Mouse (Mus musculus): Measurements from ENCODE around the gene Gnat1. TPM values are rescaled to one million over a fixed set of nuclear protein-coding genes. Genes with fewer than 3 reads are reported as not detected.

The Gnat1 gene
- not detected for polyA plus RNA-seq (2015; fragmentation: Illumina TruSeq; extraction: RNeasy Lipid Tissue Mini Kit (QIAGEN cat#74804); ENCODE audit: low read depth, low replicate concordance)

GRCm38 (mm10) chr9:107679501-107679900, at the start of gene Gnat1:
Gene Gnat1 (minus strand): TSS chr9:107679712.

GRCm38 (mm10) chr9:107709697-107710483, 30.4 kb upstream of the Gnat1 start, which contains the start of gene Sema3f:
Gene Sema3f (minus strand): TSS chr9:107710475.

GRCm38 (mm10) chr9:107669480-107669945, 10.0 kb downstream of the Gnat1 start, which contains the start of gene Slc38a3:
Gene Slc38a3 (minus strand): TSS chr9:107669530.

GRCm38 (mm10) chr9:107635279-107636028, 44.1 kb downstream of the Gnat1 start, which contains the start of gene Gnai2:
Gene Gnai2 (minus strand): TSS chr9:107635367.

Other genes with a start within 250 kb of the Gnat1 start
- gene Tmem115, start 145.8 kb downstream of the Gnat1 start, polyA plus RNA-seq (2015; fragmentation: Illumina TruSeq; extraction: RNeasy Lipid Tissue Mini Kit (QIAGEN cat#74804); ENCODE audit: low read depth, low replicate concordance) = 28.6 TPM
- 25.1 TPM for gene Cyb561d2, start 137.5 kb downstream of the Gnat1 start, polyA plus RNA-seq (2015; fragmentation: Illumina TruSeq; extraction: RNeasy Lipid Tissue Mini Kit (QIAGEN cat#74804); ENCODE audit: low read depth, low replicate concordance)
- gene Nprl2, start 137.5 kb downstream of the Gnat1 start, polyA plus RNA-seq (2015; fragmentation: Illumina TruSeq; extraction: RNeasy Lipid Tissue Mini Kit (QIAGEN cat#74804); ENCODE audit: low read depth, low replicate concordance) = 63.2 TPM
- 5.0 TPM for gene Zmynd10, start 132.4 kb downstream of the Gnat1 start, polyA plus RNA-seq (2015; fragmentation: Illumina TruSeq; extraction: RNeasy Lipid Tissue Mini Kit (QIAGEN cat#74804); ENCODE audit: low read depth, low replicate concordance)
- 17.8 TPM for gene Rassf1, start 128.2 kb downstream of the Gnat1 start, polyA plus RNA-seq (2015; fragmentation: Illumina TruSeq; extraction: RNeasy Lipid Tissue Mini Kit (QIAGEN cat#74804); ENCODE audit: low read depth, low replicate concordance)
- 143 TPM for gene Tusc2, start 116.5 kb downstream of the Gnat1 start, polyA plus RNA-seq (2015; fragmentation: Illumina TruSeq; extraction: RNeasy Lipid Tissue Mini Kit (QIAGEN cat#74804); ENCODE audit: low read depth, low replicate concordance)
- gene Hyal2, start 111.8 kb downstream of the Gnat1 start, polyA plus RNA-seq (2015; fragmentation: Illumina TruSeq; extraction: RNeasy Lipid Tissue Mini Kit (QIAGEN cat#74804); ENCODE audit: low read depth, low replicate concordance) = 12.1 TPM
- gene Hyal1, start 102.8 kb downstream of the Gnat1 start, polyA plus RNA-seq (2015; fragmentation: Illumina TruSeq; extraction: RNeasy Lipid Tissue Mini Kit (QIAGEN cat#74804); ENCODE audit: low read depth, low replicate concordance) = 4.5 TPM
- gene Naa80, start 100.8 kb downstream of the Gnat1 start, polyA plus RNA-seq (2015; fragmentation: Illumina TruSeq; extraction: RNeasy Lipid Tissue Mini Kit (QIAGEN cat#74804); ENCODE audit: low read depth, low replicate concordance) = 13.9 TPM
- gene Hyal3, start 98.9 kb downstream of the Gnat1 start, polyA plus RNA-seq (2015; fragmentation: Illumina TruSeq; extraction: RNeasy Lipid Tissue Mini Kit (QIAGEN cat#74804); ENCODE audit: low read depth, low replicate concordance) = 0.57 TPM
- 12.0 TPM for gene Ifrd2, start 92.1 kb downstream of the Gnat1 start, polyA plus RNA-seq (2015; fragmentation: Illumina TruSeq; extraction: RNeasy Lipid Tissue Mini Kit (QIAGEN cat#74804); ENCODE audit: low read depth, low replicate concordance)
- gene Sema3b, start 70.5 kb downstream of the Gnat1 start, polyA plus RNA-seq (2015; fragmentation: Illumina TruSeq; extraction: RNeasy Lipid Tissue Mini Kit (QIAGEN cat#74804); ENCODE audit: low read depth, low replicate concordance) = 2.2 TPM
- 173 TPM for gene Gnai2, start 44.3 kb downstream of the Gnat1 start, polyA plus RNA-seq (2015; fragmentation: Illumina TruSeq; extraction: RNeasy Lipid Tissue Mini Kit (QIAGEN cat#74804); ENCODE audit: low read depth, low replicate concordance)
- 76.0 TPM for gene Slc38a3, start 10.2 kb downstream of the Gnat1 start, polyA plus RNA-seq (2015; fragmentation: Illumina TruSeq; extraction: RNeasy Lipid Tissue Mini Kit (QIAGEN cat#74804); ENCODE audit: low read depth, low replicate concordance)
- 13.8 TPM for gene Sema3f, start 30.8 kb upstream of the Gnat1 start, polyA plus RNA-seq (2015; fragmentation: Illumina TruSeq; extraction: RNeasy Lipid Tissue Mini Kit (QIAGEN cat#74804); ENCODE audit: low read depth, low replicate concordance)
- 105 TPM for gene Rbm5, start 91.3 kb upstream of the Gnat1 start, polyA plus RNA-seq (2015; fragmentation: Illumina TruSeq; extraction: RNeasy Lipid Tissue Mini Kit (QIAGEN cat#74804); ENCODE audit: low read depth, low replicate concordance)
- 40.5 TPM for gene Rbm6, start 193.5 kb upstream of the Gnat1 start, polyA plus RNA-seq (2015; fragmentation: Illumina TruSeq; extraction: RNeasy Lipid Tissue Mini Kit (QIAGEN cat#74804); ENCODE audit: low read depth, low replicate concordance)
- gene Mon1a, start 208.4 kb upstream of the Gnat1 start, polyA plus RNA-seq (2015; fragmentation: Illumina TruSeq; extraction: RNeasy Lipid Tissue Mini Kit (QIAGEN cat#74804); ENCODE audit: low read depth, low replicate concordance) = 19.2 TPM
- gene Mst1r, start 227.2 kb upstream of the Gnat1 start, polyA plus RNA-seq (2015; fragmentation: Illumina TruSeq; extraction: RNeasy Lipid Tissue Mini Kit (QIAGEN cat#74804); ENCODE audit: low read depth, low replicate concordance) = 0.59 TPM
- gene Actl11, start 248.8 kb upstream of the Gnat1 start, polyA plus RNA-seq (2015; fragmentation: Illumina TruSeq; extraction: RNeasy Lipid Tissue Mini Kit (QIAGEN cat#74804); ENCODE audit: low read depth, low replicate concordance) = not detected